Mouse (Mus musculus) hindbrain, embryonic 16.5 days (tissue): ENCODE results near the gene Trim28. TPM values are rescaled to one million over a fixed set of nuclear protein-coding genes. Genes with fewer than 3 reads are reported as not detected.

ENCODE experiments used
- ATAC-seq: fragments of 200-750 bp; cut with Nextera tagmentation; 2 replicates; pipeline ENCODE4 v1.8.0; 2017; ENCODE audit warnings: moderate TSS enrichment, moderate library complexity
- H3K27ac ChIP-seq: fragments of 300-500 bp; sonication (generic); 2 replicates; pipeline ENCODE4 v1.5.1; 2014; ENCODE audit warnings: low read depth, mild to moderate bottlenecking, control low read depth, low read length, moderate library complexity
- H3K27me3 ChIP-seq: fragments of 300-500 bp; sonication (generic); replicated peaks from 2 replicates; pipeline ENCODE4 v1.6.1; 2014; ENCODE audit warnings: low read length; ENCODE audit not compliant: control insufficient read depth, insufficient read depth
- H3K36me3 ChIP-seq: fragments of 300-500 bp; sonication (generic); 2 replicates; pipeline ENCODE4 v1.6.1; 2014; ENCODE audit warnings: mild to moderate bottlenecking, low read length, moderate library complexity, mixed read lengths; ENCODE audit not compliant: control insufficient read depth, insufficient read depth
- H3K4me1 ChIP-seq: fragments of 300-500 bp; sonication (generic); 2 replicates; pipeline ENCODE4 v1.6.1; 2014; ENCODE audit warnings: low read depth, low read length; ENCODE audit not compliant: control insufficient read depth, insufficient read depth
- H3K4me2 ChIP-seq: fragments of 300-500 bp; sonication (generic); 2 replicates; pipeline ENCODE4 v1.6.1; 2014; ENCODE audit warnings: mild to moderate bottlenecking, low read length, control low read depth, moderate library complexity
- H3K4me3 ChIP-seq: fragments of 300-500 bp; sonication (generic); 2 replicates; pipeline ENCODE4 v1.5.1; 2014; ENCODE audit warnings: mild to moderate bottlenecking, low read length, control low read depth, moderate library complexity
- H3K9ac ChIP-seq: fragments of 300-500 bp; sonication (generic); 2 replicates; pipeline ENCODE4 v1.6.1; 2014; ENCODE audit warnings: low read depth, mild to moderate bottlenecking, control low read depth, low read length, moderate library complexity
- H3K9me3 ChIP-seq: fragments of 300-500 bp; sonication (generic); 2 replicates; pipeline ENCODE4 v1.6.1; 2014; ENCODE audit warnings: mild to moderate bottlenecking, low read length, moderate library complexity; ENCODE audit not compliant: control insufficient read depth
- WGBS: fragments of 180-500 bp; shearing (Covaris S2); extraction: QIAGEN DNeasy Blood & Tissue Kit; methylation state at CpG from one replicate; pipeline ENCODE4 v1.1.7; 2014; 5-methylcytosine and 5-hydroxymethylcytosine counted together
- polyA plus RNA-seq: library from polyadenylated mRNA; unstranded; fragments of >200 nt; fragmentation: Nextera tagmentation; extraction: Ambion mirVana; gene quantifications from 2 replicates; pipeline ENCODE4 v1.2.1, GENCODE M21; 2015

Gene Trim28
- polyA plus RNA-seq, 1 experiment from 2014 or later, result 165 TPM

DNA sequence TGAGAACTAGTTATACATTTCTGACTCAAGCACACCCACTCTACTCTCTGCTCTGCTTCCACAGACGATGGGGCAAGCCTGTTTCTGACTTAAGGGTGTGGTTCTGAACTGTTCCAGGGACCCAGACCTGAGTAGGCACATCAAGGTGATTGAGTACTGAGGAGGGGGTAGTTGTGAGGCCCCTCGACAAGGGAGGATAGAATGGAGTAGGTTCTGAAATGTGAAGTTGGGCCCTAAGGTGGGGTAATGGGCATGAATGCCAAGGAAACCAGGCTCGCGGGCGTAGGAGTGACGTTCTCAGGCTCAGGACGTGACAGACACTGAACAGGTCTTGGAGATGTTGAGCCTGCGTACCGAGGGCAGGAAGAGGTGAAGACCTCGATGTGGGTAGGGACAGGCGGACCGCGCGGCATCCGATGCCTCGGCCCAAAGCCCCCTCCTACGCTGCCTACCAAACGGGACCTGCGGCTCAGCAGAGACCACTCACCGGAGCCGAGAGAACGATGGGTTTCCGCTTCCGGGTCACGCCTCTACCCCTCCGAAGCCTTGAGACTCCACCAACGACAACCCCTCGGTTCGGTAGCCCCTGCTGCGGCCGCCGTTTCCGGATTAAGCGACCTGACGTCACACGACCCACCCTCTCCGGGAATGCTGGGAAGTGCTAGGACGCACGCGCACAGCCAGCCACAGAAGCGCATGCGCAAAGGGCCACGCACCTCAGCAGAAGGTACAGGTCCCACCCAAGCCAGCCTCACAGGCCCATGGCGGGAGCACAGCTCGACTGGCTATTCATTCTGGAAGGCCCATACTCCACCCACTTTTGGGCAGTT lies 35.4 kb downstream of the Trim28 start, which contains the start of gene Chmp2a:
Gene Chmp2a (minus strand): TSS at position 660 of the 830 bp plus-strand sequence.
- Histone ChIP-seq H3K9me3 (no peaks in the 10 kb centered on the region), H3K27ac (peak within 1 kb of the TSS; percentile 95), H3K36me3 (peaks cover 49% of the 10 kb centered on the region), H3K4me2 (peak within 1 kb of the TSS; percentile 95), H3K9ac (peak within 1 kb of the TSS; percentile 81), H3K4me3 (peak within 1 kb of the TSS; percentile 66), H3K4me1 (peaks cover 33% of the 10 kb centered on the region), H3K27me3 (no peaks in the 10 kb centered on the region)
- WGBS, result 2% methylated on average over 42 of the region's 45 CpGs
- peak; percentile 83 for ATAC-seq

- Histone ChIP-seq H3K9me3 (no peaks in the 10 kb centered on the region), H3K27me3 (no peaks in the 10 kb centered on the region), H3K4me1 (peaks cover 33% of the 10 kb centered on the region), H3K4me3 (no peak overlapping the region), H3K36me3 (peaks cover 40% of the 10 kb centered on the region), H3K9ac (peak overlapping the region; percentile 81; the same call in 1 of the 2 replicates), H3K27ac (peak overlapping the region; percentile 72), H3K4me2 (peak overlapping the region; percentile 95)
- WGBS, result 83% methylated on average over 17 of the region's 17 CpGs
- no peak for ATAC-seq
Measured at GRCm38 (mm10) chr7:13035211-13035855, 36.4 kb downstream of the Trim28 start.

DNA sequence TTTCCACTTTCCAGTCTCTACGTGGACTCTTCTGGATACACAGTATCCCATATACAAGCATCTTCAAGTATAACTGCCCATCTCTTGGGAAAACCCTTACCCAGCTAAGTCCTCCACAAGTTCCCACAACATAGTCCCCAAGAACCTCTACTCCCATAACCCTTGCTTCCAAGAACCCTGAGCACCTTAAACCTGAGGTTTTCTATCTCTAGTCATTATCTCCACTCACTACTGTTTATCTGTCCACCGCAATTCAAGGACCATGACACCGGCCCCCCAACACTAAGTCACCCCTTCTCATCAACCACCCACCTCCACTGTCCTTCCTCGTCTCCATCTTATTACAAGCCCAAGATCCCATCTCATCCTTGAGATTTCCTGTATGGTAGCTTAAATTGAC lies 37.9 kb downstream of the Trim28 start:
- Histone ChIP-seq H3K4me3 (peak overlapping the region; percentile 77), H3K27ac (peak overlapping the region; percentile 100; the same call in 1 of the 2 replicates), H3K4me1 (peaks cover 33% of the 10 kb centered on the region), H3K9me3 (no peaks in the 10 kb centered on the region), H3K4me2 (peak overlapping the region; percentile 92), H3K9ac (peak overlapping the region; percentile 96), H3K36me3 (peaks cover 27% of the 10 kb centered on the region), H3K27me3 (no peaks in the 10 kb centered on the region; the same call in 1 of the 2 replicates)
- WGBS, result 49% methylated on average over 4 of the region's 4 CpGs
- ATAC-seq, result no peak

GRCm38 (mm10) chr7:13037366-13037765 lies 38.5 kb downstream of the Trim28 start:
- peak overlapping the region; percentile 77 for H3K4me3 ChIP-seq
- no peak for ATAC-seq
- H3K27ac ChIP-seq, result peak overlapping the region; percentile 100
- H3K4me2 ChIP-seq, result peak overlapping the region; percentile 92
- WGBS, result 0% methylated on average over 28 of the region's 33 CpGs
- H3K9me3 ChIP-seq, result no peaks in the 10 kb centered on the region
- H3K27me3 ChIP-seq, result peaks cover 2% of the 10 kb centered on the region; the same call in 1 of the 2 replicates
- H3K9ac ChIP-seq, result peak overlapping the region; percentile 96
- H3K4me1 ChIP-seq, result peaks cover 33% of the 10 kb centered on the region
- H3K36me3 ChIP-seq, result peaks cover 21% of the 10 kb centered on the region

- under 1% methylated on average over 47 of the region's 65 CpGs for WGBS
- ATAC-seq, result peak; percentile 90
- Histone ChIP-seq H3K27me3 (peaks cover 6% of the 10 kb centered on the region), H3K27ac (peak within 1 kb of the TSS; percentile 100), H3K4me1 (peaks cover 33% of the 10 kb centered on the region), H3K9ac (peak within 1 kb of the TSS; percentile 96), H3K36me3 (peaks cover 16% of the 10 kb centered on the region), H3K9me3 (no peaks in the 10 kb centered on the region), H3K4me2 (peak within 1 kb of the TSS; percentile 92), H3K4me3 (peak within 1 kb of the TSS; percentile 77)
Measured at GRCm38 (mm10) chr7:13037901-13038555, 39.1 kb downstream of the Trim28 start, which contains the start of gene Ube2m. Gene Ube2m, minus strand, starts transcription at chr7:13038275.

DNA sequence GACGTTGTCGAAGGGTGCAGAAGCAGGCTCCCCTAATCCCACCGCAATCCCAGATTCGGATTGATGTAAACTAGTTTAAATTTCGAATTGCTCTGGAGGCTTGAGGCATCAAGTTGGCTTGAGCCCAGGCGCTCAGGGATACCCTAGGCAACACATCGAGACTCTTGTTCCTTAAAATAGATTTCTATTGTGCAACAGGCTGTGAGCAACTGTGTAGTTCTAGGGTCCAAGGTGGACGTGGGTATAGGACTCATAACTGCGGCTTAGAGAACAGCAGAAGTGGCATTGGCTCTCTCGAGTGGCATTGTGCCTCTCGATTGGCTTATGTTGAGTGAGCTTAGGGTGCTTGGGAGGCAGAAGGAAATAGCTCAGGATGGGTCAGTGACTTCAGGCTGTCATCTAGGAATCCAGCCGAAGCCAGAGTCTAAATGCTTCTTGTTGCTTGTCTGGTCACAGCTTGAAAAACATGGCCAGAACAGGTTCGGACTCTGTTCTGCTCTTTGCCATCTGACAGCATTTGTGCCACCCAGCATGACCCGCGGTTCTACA lies 39.8 kb downstream of the Trim28 start:
- peak overlapping the region; percentile 96 for H3K9ac ChIP-seq
- peak overlapping the region; percentile 77 for H3K4me3 ChIP-seq
- H3K27ac ChIP-seq, result peak overlapping the region; percentile 100
- H3K36me3 ChIP-seq, result peaks cover 16% of the 10 kb centered on the region
- 20% methylated on average over 15 of the region's 15 CpGs for WGBS
- H3K27me3 ChIP-seq, result peaks cover 8% of the 10 kb centered on the region
- no peaks in the 10 kb centered on the region for H3K9me3 ChIP-seq
- ATAC-seq, result no peak
- H3K4me1 ChIP-seq, result peaks cover 31% of the 10 kb centered on the region
- H3K4me2 ChIP-seq, result peak overlapping the region; percentile 83

DNA sequence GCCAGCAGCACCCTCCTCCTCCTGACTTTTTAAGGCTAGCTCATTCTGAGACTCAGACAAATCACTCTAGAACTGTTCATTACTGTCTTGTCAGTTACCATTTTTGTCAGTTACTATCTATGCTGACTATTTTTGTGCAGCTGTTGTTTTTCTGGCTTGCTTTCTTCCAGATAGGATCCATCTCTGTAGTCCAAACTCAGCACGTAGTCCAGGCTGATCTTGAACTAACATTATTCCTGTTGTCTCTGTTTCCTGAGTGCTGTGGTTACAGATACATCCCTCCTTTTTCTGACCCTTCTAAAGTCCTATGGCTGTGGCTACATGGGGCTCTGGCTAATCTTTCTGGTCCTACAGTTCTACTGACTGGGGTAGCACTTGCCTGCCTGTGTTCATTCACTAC lies 40.3 kb downstream of the Trim28 start:
- H3K9ac ChIP-seq, result peak overlapping the region; percentile 96
- peaks cover 8% of the 10 kb centered on the region for H3K27me3 ChIP-seq
- H3K4me3 ChIP-seq, result no peak overlapping the region
- no peak for ATAC-seq
- H3K4me1 ChIP-seq, result peaks cover 30% of the 10 kb centered on the region
- no peak overlapping the region for H3K27ac ChIP-seq
- no peaks in the 10 kb centered on the region for H3K9me3 ChIP-seq
- H3K4me2 ChIP-seq, result peak overlapping the region; percentile 83
- 91% methylated on average over 1 of the region's 1 CpGs for WGBS
- H3K36me3 ChIP-seq, result peaks cover 16% of the 10 kb centered on the region

DNA sequence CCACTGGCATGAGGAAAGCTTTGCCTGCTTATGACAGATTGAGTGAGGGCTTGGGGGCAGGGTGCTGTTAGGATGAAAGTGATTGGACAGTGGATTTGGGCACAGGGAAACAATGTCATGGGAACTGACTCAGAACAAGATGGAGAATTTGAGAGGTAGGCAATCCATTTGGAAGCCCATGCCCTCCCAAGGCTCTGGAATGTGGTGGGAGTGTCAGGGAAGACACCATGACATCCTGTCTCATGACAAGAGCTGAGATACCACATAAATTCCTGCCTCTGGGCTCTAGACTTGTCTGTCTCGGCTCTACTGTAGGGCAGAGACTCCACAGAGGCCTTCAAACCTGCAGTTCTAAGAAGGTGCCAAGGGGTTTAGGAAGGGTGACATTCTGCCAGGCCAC lies 42.3 kb downstream of the Trim28 start:
- H3K4me2 ChIP-seq, result no peak overlapping the region
- no peaks in the 10 kb centered on the region for H3K9me3 ChIP-seq
- no peak overlapping the region for H3K27ac ChIP-seq
- no peak for ATAC-seq
- no peak overlapping the region for H3K9ac ChIP-seq
- no peak overlapping the region for H3K4me3 ChIP-seq
- 100% methylated on average over 1 of the region's 1 CpGs for WGBS
- peaks cover 2% of the 10 kb centered on the region for H3K36me3 ChIP-seq
- peaks cover 26% of the 10 kb centered on the region for H3K4me1 ChIP-seq
- peaks cover 18% of the 10 kb centered on the region for H3K27me3 ChIP-seq
